Mouse (Mus musculus): Measurements from ENCODE around the gene Apol7e.
"Not testable (repeated sequence)": the region's sequence is repeated elsewhere in the genome, so short reads cannot be mapped to it uniquely, and the experiment has no call there.

DNA sequence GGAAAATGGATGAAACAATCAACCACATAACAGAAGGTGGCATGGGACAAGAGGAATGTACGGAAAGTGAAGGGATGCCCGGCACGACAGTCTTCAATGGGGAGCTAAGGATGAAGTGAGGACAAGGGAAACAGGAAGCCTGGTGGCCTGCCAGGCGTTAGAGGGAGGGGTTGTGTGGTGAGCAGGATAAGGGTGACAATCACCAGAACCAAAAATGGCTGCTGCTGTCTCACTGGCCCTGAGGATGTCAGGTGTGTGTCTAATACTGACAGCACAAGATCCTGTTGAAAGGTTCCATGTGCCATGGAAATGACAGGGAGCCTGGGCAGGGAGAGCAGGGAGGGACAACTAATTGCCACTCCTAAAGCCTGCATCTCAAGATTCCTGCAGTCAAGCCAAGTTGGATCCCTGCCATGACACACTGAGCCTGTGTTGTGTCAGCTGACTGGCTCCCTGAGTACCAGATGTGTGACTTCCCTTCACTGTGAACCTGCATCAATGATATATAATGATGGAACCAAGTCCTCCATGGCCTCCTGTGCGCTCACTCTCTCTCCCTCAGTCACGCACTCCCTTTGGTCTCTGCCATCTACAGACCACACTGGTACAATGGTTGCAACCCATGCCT, 26.9 kb downstream of the Apol7e start:
- not testable (repeated sequence) for TF ChIP-seq FLI1 (IDR thresholded peaks at IDR 0.05; ENCODE audit: low read length); GATA1 (IDR thresholded peaks at IDR 0.05; ENCODE audit: borderline replicate concordance, low read length)
